Comparison of ENCODE assay signal across 8 mouse cellular contexts in genomic region chr2:30801067-30801852, GRCm38 (mm10). TPM values are rescaled to one million over a fixed set of nuclear protein-coding genes. Genes with fewer than 3 reads are reported as not detected.
A peak's percentile ranks its signal among the peaks of the same experiment; 100 is the strongest.
DNase-seq lines count a peak whose midpoint lies in the region; ATAC-seq and TF ChIP-seq lines count a peak whose summit lies in the region.

No protein-coding gene starts in this region.

- ATAC-seq in cerebellum, adult (ENCODE audit: insufficient number of reproducible peaks, low FRiP score, low TSS enrichment): no peak
- 0 out of 2 replicates have a peak, but pooled peaks have one; percentile 9 for ATAC-seq in limb, embryonic 13.5 days (ENCODE audit: low FRiP score, low read depth)

- 4% methylated on average over 77 of the region's 77 CpGs for WGBS in cerebellum, adult 2 months
- 1% methylated on average over 77 of the region's 77 CpGs for WGBS in limb, embryonic 13.5 days

- intact Hi-C loops in heart, postnatal 36 days (cut with DNase I): no loop called here

- no peak for TF ChIP-seq CTCF in cerebellum, adult 2 months (IDR thresholded peaks at IDR 0.05; ENCODE audit: borderline replicate concordance, insufficient read depth, low read depth, low read length)

- H3K4me3 ChIP-seq in cerebellum, adult 2 months (replicated peaks; ENCODE audit: insufficient read depth, low read depth, low read length): peak overlapping the region; percentile 36
- H3K4me3 ChIP-seq in limb, embryonic 13.5 days: peak overlapping the region; percentile 54

- H3K4me2 ChIP-seq in limb, embryonic 13.5 days (replicated peaks): peak overlapping the region; percentile 99

- H3K4me1 ChIP-seq in cerebellum, adult 2 months (ENCODE audit: control insufficient read depth, insufficient read depth, low read length): no peaks in the 10 kb centered on the region
- H3K4me1 ChIP-seq in limb, embryonic 13.5 days: peaks cover 47% of the 10 kb centered on the region

- no peaks in the 10 kb centered on the region for H3K36me3 ChIP-seq in limb, embryonic 13.5 days

- peak overlapping the region; percentile 74 for H3K9ac ChIP-seq in limb, embryonic 13.5 days

- H3K9me3 ChIP-seq in limb, embryonic 13.5 days: no peaks in the 10 kb centered on the region

- no peak for TF ChIP-seq POLR2A in cerebellum, adult 2 months (IDR thresholded peaks at IDR 0.05; ENCODE audit: borderline replicate concordance, insufficient read depth, low read length)

- no peak overlapping the region for H3K27ac ChIP-seq in cerebellum, adult 2 months (ENCODE audit: insufficient read depth, low read length)
- no peak overlapping the region for H3K27ac ChIP-seq in limb, embryonic 13.5 days

- no peaks in the 10 kb centered on the region; the same call in 1 of the 2 replicates for H3K27me3 ChIP-seq in cerebellum, adult 2 months (ENCODE audit: control insufficient read depth, insufficient read depth, low read length)
- peaks cover 36% of the 10 kb centered on the region for H3K27me3 ChIP-seq in limb, embryonic 13.5 days

- DNase-seq in cerebellum, adult 2 months: peak; percentile 39 to 49
- DNase-seq in B cell, adult 2 months: peak; percentile 34
- DNase-seq in embryo, embryonic 9.5 days (ENCODE audit: extremely low spot score): peak; percentile 74
- DNase-seq in heart, postnatal 36 days: peak; percentile 30 to 47
- DNase-seq in naive thymus-derived CD4-positive, alpha-beta T cell, adult 2 months (ENCODE audit: low read depth): peak; percentile 58
- DNase-seq in layer of hippocampus, adult 11-12 months (ENCODE audit: low spot score): no peak

RNA-seq across cellular contexts. Expression of gene 1700001O22Rik, which starts 2.2 kb away (rescaled TPM):
- 3.8 and 4.7 TPM in 2 replicates for polyA plus RNA-seq in cerebellum, adult 2 months (2012; rRNA removed)
- under 1 TPM; 0.67 to 0.76 TPM for total RNA-seq in heart, postnatal 36 days (2021)
- polyA plus RNA-seq in limb, embryonic 13.5 days (2015; fragmentation: Nextera tagmentation; extraction: Ambion mirVana): 3.2 and 3.4 TPM in 2 replicates

RNA-seq across cellular contexts. Expression of gene Ntmt1, which starts 6.4 kb away (rescaled TPM):
- polyA plus RNA-seq in cerebellum, adult 2 months (2012; rRNA removed): 37.1 and 37.8 TPM in 2 replicates
- total RNA-seq in heart, postnatal 36 days (2021): 10 to 100 TPM; 23.4 to 27.8 TPM
- polyA plus RNA-seq in limb, embryonic 13.5 days (2015; fragmentation: Nextera tagmentation; extraction: Ambion mirVana): 98.1 and 104 TPM in 2 replicates

RNA-seq across cellular contexts. Expression of gene Asb6, which starts 28.9 kb away (rescaled TPM):
- polyA plus RNA-seq in cerebellum, adult 2 months (2012; rRNA removed): 46.6 and 52.6 TPM in 2 replicates
- total RNA-seq in heart, postnatal 36 days (2021): 1 to 10 TPM; 7.3 to 8.1 TPM
- 38.7 and 39.2 TPM in 2 replicates for polyA plus RNA-seq in limb, embryonic 13.5 days (2015; fragmentation: Nextera tagmentation; extraction: Ambion mirVana)

RNA-seq across cellular contexts. Expression of gene Prrx2, which starts 33.5 kb away (rescaled TPM):
- 1.7 and 2.1 TPM in 2 replicates for polyA plus RNA-seq in cerebellum, adult 2 months (2012; rRNA removed)
- 1 to 10 TPM in 1 of 2 experiments, under 1 TPM in 1; 0.41 to 1.1 TPM for total RNA-seq in heart, postnatal 36 days (2021)
- 93.6 and 102 TPM in 2 replicates for polyA plus RNA-seq in limb, embryonic 13.5 days (2015; fragmentation: Nextera tagmentation; extraction: Ambion mirVana)
